ENCODE assay signal across 10 mouse cellular contexts in the genomic region with DNA sequence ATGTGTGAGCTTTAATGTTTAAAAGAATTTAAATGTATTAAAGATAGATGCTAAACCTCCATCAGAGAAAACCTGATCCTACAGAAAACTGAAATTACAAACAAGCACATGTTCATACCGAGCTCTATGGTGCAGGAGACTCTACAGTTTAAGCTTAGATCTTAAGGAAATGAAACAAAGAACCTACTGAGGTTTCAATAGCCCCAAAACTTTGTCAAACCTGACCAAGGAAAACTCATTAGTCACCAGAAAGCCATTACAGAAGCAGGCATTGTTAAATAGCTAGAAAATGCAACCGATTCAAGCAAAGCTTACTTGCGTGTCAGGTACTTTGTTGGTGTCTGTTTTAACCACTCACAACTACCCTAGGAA.
"Had no signal": no experiment of that assay in that cellular context is flagged by ENCODE, and none has a peak within 500 bp of the region (broad histone marks: within the 10 kb centered on the region; RNA-seq: fewer than 3 reads in every experiment).

No protein-coding gene starts in this region.

- DNase-seq: left cerebral cortex, postnatal 4 days; lung, adult 18-20 months had no signal

- H3K36me3 ChIP-seq: limb, embryonic 13.5 days; midbrain, embryonic 10.5 days; neural tube, embryonic 15.5 days had no signal

- H3K4me1 ChIP-seq: midbrain, embryonic 10.5 days; neural tube, embryonic 15.5 days had no signal

- H3K4me2 ChIP-seq: limb, embryonic 13.5 days; neural tube, embryonic 15.5 days had no signal

- H3K9ac ChIP-seq: limb, embryonic 13.5 days; liver, embryonic 14.5 days; neural tube, embryonic 15.5 days had no signal

- H3K27ac ChIP-seq: kidney, postnatal 0 days; layer of hippocampus, adult 2 months; limb, embryonic 13.5 days; liver, embryonic 14.5 days; midbrain, embryonic 10.5 days; neural tube, embryonic 15.5 days had no signal

- H3K9me3 ChIP-seq: midbrain, embryonic 10.5 days; neural tube, embryonic 15.5 days had no signal

- H3K4me3 ChIP-seq: layer of hippocampus, adult 2 months; limb, embryonic 13.5 days; midbrain, embryonic 10.5 days; myocyte; neural tube, embryonic 15.5 days had no signal

- H3K27me3 ChIP-seq: limb, embryonic 13.5 days; neural tube, embryonic 15.5 days had no signal

- ATAC-seq: inflammation-experienced regulatory T-cells, adult 6 months had no signal
